Mouse (Mus musculus) urinary bladder, postnatal 10 days (tissue): ENCODE measurements around the gene Zfp846.
"Not testable (repeated sequence)": the region's sequence is repeated elsewhere in the genome, so short reads cannot be mapped to it uniquely, and the experiment has no call there.

Source experiments
- DNase-seq: peaks from one replicate; pipeline ENCODE4 v3.0.0; 2022; ENCODE audit warnings: low spot score

The Zfp846 gene

DNA sequence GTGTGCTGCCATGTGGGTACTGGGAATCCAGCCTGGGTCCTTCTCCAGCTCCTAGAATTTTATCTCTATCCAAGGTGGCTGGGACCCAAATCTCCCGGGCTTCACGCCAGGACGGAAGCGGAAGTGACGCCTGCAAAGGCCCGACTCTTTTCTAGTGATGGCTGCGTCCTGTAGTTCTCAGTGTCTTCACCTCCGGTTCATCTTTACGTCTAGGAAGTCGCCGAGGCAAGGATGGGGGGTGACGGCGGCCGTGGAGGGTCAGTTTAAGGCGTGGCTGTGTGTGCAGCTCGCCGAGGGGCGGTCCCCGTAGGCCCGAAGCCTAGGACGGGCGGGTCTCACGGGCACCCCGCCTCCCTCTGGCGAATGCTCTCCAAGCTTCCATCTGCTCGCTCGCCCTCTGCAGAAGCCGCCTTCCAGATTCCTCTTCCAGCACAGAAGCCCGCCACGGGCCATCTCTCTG, at the start of gene Zfp846:
Gene Zfp846 (plus strand): TSS at position 117 of the 460 bp plus-strand sequence.
- DNase-seq, result peak; percentile 98

DNA sequence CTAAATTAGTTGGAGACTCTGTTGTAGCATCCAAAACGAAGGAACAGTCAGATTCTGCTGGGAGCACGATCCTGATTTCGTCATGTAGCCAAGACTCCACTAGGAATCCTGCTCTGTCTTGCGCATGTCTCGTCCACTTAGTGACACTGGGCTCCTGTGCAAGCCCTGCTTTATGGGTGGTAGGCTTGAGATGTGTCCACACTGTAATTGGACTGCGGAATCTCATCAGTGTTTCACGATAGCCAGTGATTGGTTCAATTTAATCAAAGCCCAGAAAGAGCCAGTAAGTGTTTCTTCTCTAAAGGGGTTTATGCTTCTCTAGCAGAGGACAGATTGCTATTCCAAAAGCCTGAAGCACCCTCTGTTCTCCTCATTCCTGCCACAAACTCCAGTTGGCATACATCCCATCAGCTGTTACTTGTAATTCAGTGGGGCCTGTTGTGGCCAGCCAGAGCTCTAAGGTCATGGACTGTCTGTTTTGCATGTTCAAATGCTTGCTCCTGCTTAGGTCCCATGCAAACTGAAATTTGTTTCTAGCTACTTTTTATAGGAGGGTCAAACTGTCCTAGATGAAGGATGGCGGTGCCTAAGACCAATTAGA, 46.7 kb upstream of the Zfp846 start:
- DNase-seq, result no peak

DNA sequence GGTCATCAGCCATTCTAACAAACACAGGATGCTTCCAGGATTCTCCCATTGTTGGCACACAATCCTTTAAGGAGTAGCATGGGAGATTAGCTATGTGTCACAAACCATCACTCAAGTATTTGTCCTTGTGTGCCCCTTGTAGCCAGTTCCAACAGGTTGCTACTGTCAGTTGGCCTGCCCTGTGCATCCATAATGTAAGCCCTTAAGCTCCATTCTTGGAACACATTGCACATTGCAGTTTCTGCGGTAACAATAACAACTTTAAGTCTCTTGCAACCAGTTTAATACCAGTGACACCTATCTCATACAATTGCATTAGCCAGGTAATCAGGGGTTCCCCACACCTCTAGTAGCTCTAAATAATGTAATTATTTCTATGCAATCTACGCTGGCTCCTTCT, 44.5 kb upstream of the Zfp846 start:
- no peak for DNase-seq

DNA sequence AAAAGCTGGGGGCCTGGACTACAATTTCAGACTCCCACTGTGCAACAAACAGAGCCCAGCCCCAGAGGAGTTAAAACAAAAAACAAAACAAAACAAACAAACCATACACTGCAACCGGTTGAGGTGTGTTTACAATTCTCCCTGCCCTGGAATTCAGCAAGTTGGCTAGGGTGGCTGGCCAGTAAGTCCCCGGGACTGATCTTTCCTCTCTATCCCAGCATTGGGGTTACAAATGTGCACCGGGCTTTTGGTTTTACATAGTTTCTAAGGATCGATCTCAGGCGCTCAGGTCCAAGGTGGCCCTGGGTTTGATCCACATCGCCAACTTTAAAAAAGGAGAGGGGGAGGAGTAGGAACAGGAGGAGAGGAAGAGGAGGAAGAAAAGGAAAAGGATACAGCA, 37.6 kb upstream of the Zfp846 start:
- no peak for DNase-seq

DNA sequence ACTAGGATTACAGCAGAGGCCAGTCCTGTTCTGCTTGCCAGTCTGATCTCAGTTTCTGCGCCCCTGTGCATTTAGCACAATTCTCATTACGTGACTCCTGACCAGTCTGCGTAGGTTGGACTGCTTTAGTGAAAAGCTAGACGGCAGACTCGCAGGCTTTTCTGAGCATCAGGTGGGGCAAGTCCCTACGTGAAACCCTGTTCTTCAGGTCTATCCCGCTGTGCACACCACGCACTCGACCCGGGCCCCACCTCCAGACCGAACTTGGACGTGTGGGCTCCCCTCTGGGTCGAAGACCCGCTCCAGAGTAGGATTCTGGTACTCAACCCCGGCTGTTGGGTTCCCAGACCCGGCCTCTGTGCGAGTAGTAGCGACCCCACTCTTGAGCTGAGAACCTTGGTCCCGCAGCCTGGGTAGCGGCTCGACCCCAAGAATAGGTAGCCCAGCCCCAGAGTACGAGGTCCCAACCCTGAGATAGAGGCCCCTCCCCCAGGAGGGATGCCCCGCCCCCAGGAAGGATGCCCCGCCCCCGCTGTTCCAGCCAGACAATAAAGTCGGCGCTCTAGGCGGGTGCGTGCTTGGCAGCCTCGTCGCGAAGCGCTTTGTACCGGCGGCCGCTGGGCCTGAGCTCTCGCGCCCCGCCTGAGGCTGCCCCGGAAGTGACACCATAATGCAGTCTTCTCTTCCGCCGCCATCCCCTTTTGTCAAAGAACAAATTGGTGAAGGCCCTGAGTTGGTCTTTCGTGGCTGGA, 36.8 kb upstream of the Zfp846 start:
- peak; percentile 63 for DNase-seq

DNA sequence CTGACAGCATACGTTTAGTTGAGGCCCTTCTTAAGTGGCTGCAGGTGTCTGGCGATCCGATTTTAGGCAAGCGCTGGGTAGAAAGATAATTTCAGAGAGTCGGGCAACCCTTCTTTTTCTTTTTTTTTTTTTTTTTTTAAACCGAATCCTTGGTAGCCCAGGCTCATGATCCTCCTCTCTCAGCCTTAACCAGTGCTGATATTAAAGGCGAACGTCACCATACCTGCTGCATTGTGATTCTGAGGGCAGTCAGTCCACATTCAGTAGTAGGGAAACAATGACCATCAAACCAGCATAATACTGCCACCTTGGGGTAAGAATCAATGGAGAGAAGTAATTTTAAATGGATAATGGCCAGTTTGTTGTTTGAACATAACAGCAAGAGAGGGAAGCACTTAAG, 35.9 kb upstream of the Zfp846 start:
- DNase-seq, result no peak

DNA sequence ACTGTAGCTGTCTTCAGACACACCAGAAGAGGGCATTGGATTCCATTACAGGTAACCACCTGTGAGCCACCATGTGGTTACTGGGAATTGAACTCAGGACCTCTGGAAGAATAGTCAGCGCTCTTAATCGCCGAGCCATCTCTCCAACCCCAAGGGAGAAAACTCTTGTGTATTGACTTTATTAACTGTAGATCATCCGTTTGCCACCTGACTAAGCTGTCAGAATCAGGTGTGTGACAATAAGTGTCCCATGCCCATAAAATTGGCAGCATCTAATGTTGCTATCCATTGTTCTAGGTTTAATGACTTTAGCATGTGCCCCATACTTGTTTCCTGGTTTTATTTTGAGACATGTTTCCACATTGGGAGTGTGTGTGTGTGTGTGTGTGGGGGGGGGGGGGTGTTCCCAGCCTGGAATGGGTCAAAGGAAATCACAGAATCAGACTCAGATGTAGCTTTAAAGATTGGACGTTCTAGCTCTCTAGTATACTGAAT, 29.3 kb upstream of the Zfp846 start:
- no peak for DNase-seq

DNA sequence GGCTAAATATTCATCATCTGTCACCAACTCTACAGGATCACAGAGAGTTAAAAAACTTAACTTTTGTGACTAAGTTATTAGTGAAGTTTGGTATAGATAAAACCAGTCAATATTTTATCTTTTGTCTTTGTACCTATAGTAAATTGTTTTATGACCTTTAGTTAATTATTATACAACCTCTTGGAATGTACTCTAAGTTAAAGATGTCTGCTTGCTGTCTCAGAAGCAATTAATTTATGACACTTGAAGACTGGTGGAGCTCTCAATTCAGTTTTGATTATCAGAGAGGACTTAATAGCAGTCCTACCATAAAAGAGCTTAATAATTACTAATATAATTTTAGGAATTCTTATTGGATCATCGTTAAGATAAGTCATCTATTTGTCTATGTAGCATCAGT, 28.4 kb upstream of the Zfp846 start:
- DNase-seq, result no peak

DNA sequence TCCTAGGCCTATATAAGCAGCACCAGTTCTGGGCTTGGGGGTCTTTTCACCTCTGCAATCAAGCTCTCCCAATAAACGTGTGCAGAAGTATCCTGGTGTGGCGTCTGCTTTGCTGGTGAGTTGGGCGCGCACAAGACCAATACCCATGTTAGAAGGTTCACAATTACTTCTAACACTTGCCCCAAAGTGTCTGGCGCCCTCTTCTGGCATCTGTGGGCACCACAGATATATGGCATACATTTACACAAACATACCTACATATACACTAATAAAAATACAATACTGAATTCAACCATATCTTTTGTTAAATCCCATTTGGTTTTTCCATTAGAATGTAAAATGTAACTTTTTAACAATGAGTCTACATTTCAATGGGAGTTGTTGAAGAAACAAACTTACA, 18.9 kb upstream of the Zfp846 start:
- DNase-seq, result no peak

DNA sequence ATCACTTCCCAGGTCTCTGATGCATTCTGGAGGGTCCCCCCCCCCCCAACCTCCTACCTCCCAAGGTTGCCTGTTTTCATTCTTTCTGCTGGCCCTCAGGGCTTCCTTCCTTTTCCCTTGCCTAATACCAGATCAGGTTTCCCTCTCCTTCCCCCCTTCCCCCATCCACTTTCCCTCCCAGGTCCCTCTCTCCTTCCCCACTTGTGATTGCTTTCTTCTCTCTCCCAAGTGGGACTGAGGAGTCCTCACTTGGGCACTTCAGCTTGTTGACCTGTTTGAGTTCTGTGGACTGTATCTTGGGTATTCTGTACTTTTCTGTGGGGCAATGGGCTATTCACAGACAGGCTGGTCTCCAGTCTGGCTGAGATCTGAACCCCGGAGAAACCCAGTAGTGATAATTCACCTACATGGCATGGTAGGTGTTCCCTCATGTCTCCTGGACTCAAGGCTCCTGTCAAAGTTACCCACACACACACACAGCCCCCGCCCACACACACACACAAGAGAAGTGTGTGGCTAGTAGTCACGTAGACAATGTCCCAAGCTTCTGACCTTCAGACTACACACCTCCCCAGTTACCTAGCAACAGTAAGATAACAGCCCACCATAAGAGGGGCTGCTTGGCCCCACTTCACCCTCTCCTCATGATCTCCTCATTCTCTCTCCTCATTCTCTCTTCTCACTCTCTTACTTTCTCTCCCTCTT, 15.6 kb upstream of the Zfp846 start:
- not testable (repeated sequence) for DNase-seq

DNA sequence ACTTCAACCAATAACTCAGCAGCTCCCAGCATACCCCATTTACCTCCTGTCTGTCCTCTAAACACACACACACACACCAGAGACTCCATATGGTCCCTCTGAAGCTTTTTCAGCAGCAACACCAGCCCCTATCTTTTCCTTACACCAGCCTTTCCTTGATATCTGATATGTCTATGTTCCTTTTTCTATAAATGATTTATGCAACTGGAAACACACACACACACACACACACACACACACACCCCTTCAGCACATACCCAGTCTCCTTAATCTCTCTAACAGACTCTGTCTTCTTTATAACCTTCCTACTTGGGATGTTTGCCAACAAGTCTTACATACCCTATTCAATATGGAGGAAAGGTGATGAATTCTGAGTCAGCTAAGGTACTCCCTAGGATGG, 10.0 kb upstream of the Zfp846 start:
- no peak for DNase-seq

DNA sequence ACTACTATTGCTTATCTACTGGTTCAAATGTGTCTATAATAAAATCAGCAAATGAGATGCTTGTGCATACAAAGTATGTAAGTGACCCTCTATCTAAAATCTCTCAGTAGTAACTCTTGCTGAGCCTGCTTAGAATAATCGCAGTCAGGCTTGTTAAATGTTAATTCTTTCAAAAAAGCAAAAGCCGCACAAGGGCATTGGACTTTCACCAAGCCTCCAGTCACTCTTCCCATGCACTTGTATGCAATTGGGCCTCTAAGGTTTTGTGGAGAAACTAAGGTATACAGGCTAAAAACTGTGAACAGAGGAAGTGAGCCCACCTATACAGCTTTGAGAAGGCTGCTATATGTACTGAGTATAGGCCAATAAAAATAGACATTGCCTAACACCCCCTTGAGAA, 4.5 kb upstream of the Zfp846 start:
- no peak for DNase-seq

DNA sequence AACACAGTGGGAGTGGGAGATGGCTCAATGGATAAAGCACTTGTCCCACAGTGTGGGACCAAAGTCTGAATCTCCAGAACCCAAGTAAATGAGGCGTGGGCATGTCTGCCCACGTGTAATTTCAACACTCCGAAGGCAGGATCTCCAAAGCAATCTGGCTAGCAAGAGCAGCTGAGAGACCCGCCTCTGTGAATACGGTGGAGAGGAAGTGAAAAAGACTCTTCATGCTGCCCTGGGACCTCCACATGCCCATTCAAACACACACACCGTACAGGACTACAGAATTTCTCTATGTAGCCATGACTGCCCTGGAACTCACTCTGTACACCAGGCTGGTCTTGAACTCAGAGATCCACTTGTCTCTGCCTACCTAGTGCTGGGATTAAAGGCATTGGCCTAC, 20.2 kb downstream of the Zfp846 start:
- no peak for DNase-seq

DNA sequence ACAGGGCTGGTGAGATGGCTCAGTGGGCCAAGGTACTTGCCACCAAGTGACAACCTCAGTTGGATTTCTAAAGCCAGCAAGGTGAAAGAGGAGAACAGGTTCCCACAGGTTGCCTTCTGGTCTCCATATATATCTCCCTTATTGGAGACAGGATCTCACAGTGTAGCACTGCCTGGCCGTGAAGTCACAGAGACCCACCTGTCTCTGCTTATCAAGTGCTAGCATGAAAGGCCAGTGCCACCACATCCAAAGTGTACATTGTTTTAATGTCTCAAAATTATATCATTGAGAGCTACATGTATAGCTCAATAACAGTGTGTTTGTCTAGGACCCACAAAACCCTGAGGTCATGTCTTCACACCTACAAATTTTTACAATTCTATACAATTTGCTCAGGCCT, 25.2 kb downstream of the Zfp846 start:
- DNase-seq, result no peak

DNA sequence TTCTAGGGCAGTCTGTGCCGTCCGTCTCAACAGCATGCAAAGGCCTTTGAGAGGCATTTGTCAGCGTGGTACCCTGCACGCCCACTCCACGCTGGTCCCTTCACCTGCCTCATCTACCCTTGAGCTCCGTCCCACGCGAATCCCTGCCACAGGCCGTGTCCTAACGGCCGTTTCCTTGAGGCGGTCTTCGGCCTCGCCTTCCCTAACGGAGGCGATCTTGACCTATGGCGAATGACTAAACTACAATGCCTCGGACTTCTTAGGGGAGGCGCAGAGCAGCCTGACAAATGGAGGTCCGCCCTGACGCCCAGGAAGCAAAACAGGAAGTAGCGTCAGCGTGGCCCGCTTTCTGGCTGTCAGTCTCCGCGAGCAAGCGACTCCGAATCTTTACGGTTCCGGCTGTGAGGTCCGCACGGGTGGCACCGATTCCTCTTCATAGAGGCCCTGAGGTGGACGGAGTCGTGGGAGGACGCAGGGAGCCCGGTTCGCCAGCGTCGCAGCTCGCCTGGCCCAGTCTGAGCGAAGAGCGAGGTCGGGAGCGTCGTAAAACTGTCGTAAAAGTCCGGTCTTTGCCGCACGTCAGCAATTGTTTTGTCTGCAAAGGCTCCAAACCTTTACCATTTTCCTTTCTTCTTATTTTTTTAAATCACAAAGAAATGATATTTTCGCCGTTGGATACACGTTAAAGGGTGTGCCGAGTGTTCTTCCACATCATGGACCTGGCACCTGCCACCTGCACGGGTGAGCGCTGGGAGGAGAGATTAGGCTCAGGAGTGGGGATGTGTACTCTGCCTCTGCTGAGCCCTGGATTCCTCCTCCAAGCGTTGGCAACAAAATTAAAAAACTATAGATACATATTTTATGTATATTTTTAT, 26.2 kb downstream of the Zfp846 start:
- DNase-seq, result peak; percentile 28

DNA sequence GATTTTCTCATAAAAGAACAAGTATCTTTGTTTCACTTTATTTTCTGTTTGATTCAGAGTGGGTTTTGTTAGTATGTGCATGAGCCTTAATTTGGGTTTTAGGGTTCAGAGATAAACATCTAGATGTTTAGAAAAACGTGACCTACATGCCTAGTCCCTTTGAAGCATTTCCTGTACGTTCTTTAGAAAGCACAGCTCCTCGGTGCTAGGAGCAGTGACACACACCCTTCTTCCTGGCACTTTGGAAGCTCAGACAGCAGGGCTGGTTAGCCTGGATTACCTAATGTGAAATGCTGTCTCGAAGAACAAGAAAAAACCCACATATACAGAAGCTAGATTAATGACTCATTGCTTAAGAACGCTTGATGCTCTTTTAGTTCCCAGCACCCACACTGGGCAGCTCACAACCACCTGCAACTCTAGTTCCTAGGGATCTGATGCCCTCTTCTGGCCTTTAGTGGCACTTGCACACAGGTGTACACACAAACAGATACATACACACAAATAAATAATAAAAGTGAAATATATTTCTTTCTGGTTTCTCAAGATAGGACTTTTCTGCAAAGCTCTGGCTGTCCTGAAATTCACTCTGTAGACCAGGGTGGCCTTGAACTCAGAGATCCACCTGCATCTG, 28.9 kb downstream of the Zfp846 start:
- no peak for DNase-seq

DNA sequence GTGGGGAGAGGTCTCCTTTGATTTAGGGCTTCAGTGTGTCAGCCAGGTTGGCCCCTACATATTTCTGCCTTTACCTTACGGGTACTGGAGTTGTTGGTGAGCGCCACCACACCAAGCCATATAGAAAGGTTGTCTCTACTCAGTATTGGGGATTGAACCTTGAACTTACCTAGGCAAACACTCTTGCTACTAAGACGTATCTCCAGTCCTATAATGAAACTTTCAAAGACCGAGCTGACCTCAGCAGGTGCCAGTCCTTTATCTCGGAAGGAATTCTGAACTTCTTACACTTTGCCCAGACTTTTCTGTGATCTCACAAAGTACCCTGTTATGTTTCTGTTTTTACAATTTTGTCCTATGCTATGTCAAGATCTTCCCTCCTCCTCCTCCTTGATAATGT, 30.9 kb downstream of the Zfp846 start:
- no peak for DNase-seq

DNA sequence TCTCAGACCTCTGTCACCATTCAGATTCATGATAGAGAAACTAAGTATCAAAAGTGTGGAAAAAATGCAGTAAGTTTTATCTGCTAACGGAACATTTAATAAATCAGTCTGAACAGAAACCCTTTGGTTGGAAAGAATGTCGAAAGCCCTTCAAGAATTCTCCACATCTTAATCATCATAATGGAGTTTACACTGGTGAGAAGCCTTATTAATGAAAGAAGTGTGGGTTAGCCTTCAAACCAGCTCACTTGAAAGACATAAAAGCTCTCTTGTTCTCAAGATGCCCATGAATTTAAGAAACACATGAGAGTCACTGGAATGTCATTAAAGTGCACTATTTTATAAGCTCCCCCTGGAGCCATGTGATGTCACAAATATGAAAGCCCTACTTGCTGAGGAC, 35.6 kb downstream of the Zfp846 start:
- no peak for DNase-seq

DNA sequence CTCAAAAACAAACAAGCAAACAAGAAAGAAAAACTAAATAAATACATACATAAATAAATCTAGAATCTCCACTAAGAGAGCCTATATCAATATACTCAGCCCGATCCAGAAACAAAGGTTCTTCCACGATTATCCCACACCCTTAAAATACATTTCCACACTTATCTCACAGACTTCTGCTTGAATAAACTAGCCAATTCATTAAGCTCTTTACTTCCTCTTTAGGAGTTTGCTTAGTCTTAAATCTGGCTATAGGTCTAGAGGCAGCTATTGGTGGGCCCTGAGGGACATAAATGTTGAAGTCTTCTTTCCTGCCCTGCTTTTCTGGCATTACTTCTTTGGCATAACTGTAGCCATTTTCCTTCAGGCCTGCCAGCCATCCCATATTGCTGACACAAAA, 50.2 kb downstream of the Zfp846 start:
- no peak for DNase-seq

DNA sequence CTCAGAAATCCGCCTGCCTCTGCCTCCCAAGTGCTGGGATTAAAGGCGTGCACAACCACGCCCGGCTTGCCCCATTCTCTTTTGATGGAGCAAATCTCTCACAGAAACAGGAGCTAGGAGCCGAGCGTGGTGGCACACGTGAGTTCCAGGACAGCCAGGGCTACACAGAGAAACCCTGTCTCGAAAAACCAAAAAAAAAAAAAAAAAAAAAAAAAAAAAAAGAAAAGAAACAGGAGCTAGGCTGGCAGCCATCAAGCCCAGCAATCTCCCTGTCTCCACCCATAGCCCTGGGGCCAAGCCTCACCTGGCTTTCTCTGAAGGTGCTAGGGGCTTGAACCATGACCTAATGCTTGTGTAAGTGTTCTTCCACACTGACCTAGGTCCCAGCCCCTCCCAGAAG, 54.6 kb downstream of the Zfp846 start:
- not testable (repeated sequence) for DNase-seq

DNA sequence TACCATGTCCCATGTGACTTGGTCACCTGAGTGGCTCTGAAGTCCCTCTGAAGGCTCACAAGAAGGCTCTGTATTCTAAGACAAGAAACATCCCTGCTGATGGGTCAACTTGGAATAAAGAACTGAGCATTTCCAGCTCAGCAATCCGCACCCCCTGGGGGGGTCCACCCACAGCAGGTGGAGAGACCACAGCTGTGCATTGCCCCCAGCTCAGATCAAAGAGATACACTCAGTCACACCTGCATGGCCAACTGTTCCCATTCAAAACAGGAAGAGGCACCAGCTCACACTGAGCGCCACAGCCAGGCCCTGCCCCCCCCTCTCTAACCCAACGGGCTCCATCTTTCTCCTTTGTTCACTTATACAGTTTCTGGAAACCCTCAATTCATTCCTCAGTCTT, 55.2 kb downstream of the Zfp846 start:
- no peak for DNase-seq

DNA sequence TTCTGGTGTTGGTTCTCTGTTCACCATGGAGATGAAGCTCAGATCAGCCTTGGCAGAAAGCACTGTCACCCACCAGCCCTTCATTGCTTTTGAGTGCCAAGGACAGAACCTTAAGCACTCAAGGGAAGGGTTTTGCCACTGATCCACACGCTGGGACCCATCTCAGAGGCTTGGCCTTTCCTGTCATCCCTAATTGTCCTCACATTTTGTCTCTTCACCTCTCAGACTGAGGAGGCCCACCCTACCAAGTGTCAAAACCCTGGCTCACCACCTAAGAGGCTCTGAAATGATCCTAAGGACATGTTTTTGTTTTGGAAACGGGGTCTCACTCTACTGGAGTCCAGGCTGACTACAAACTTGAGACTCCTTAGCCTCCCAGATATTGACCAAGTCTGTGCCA, 55.7 kb downstream of the Zfp846 start:
- no peak for DNase-seq
